8 mouse cellular contexts compared by ENCODE assay signal in genomic region chr17:46254106-46254505, GRCm38 (mm10). TPM values are rescaled to one million over a fixed set of nuclear protein-coding genes. Genes with fewer than 3 reads are reported as not detected.
DNase-seq lines count a peak whose midpoint lies in the region; ATAC-seq and TF ChIP-seq lines count a peak whose summit lies in the region.

No protein-coding gene starts in this region.

- TF ChIP-seq POLR2A in olfactory bulb, adult 2 months (IDR thresholded peaks at IDR 0.05; ENCODE audit: insufficient read depth, low read depth, low read length), result no peak

- peak overlapping the region; percentile 100 for H3K4me2 ChIP-seq in heart, embryonic 11.5 days
- H3K4me2 ChIP-seq in embryonic facial prominence, embryonic 14.5 days (ENCODE audit: low read depth, low read length), result peak overlapping the region; percentile 100

- H3K4me1 ChIP-seq in heart, embryonic 11.5 days (ENCODE audit: control insufficient read depth, insufficient read depth, low read length), result peaks cover 5% of the 10 kb centered on the region; the same call in 1 of the 2 replicates
- peaks cover 3% of the 10 kb centered on the region for H3K4me1 ChIP-seq in embryonic facial prominence, embryonic 14.5 days (ENCODE audit: control insufficient read depth, insufficient read depth, low read length)
- H3K4me1 ChIP-seq in limb, embryonic 10.5 days, result peaks cover 23% of the 10 kb centered on the region
- H3K4me1 ChIP-seq in olfactory bulb, adult 2 months (ENCODE audit: control insufficient read depth, insufficient read depth, low read length), result peaks cover 20% of the 10 kb centered on the region

- no peak for TF ChIP-seq CTCF in olfactory bulb, adult 2 months (IDR thresholded peaks at IDR 0.05; ENCODE audit: insufficient read depth, low read depth, low read length)

- peak overlapping the region; percentile 17 for H3K9ac ChIP-seq in heart, embryonic 11.5 days (ENCODE audit: low read depth, low read length)
- peak overlapping the region; percentile 67 for H3K9ac ChIP-seq in embryonic facial prominence, embryonic 14.5 days (ENCODE audit: low read depth, low read length)

- H3K27me3 ChIP-seq in heart, embryonic 11.5 days (ENCODE audit: control insufficient read depth, insufficient read depth, low read length), result peaks cover 22% of the 10 kb centered on the region
- peaks cover 16% of the 10 kb centered on the region for H3K27me3 ChIP-seq in embryonic facial prominence, embryonic 14.5 days (replicated peaks; ENCODE audit: control insufficient read depth, insufficient read depth, low read length)
- peaks cover 35% of the 10 kb centered on the region for H3K27me3 ChIP-seq in limb, embryonic 10.5 days (ENCODE audit: low read depth, poor library complexity, severe bottlenecking)

- H3K27ac ChIP-seq in heart, embryonic 11.5 days (ENCODE audit: low read depth, low read length), result no peak overlapping the region
- no peak overlapping the region for H3K27ac ChIP-seq in embryonic facial prominence, embryonic 14.5 days (replicated peaks; ENCODE audit: low read depth, low read length)
- H3K27ac ChIP-seq in limb, embryonic 10.5 days, result peak overlapping the region; percentile 47; the same call in 1 of the 2 replicates
- no peak overlapping the region for H3K27ac ChIP-seq in olfactory bulb, adult 2 months (ENCODE audit: insufficient read depth, low read depth, low read length)

- H3K4me3 ChIP-seq in heart, embryonic 11.5 days (ENCODE audit: low read depth, low read length), result peak overlapping the region; percentile 71
- peak overlapping the region; percentile 71 for H3K4me3 ChIP-seq in embryonic facial prominence, embryonic 14.5 days (ENCODE audit: low read depth, low read length)
- peak overlapping the region; percentile 74 for H3K4me3 ChIP-seq in limb, embryonic 10.5 days
- H3K4me3 ChIP-seq in olfactory bulb, adult 2 months (ENCODE audit: insufficient read depth, low read depth, low read length), result peak overlapping the region; percentile 70

- peaks cover 34% of the 10 kb centered on the region for H3K36me3 ChIP-seq in heart, embryonic 11.5 days (ENCODE audit: control insufficient read depth, insufficient read depth, low read length)
- H3K36me3 ChIP-seq in embryonic facial prominence, embryonic 14.5 days (ENCODE audit: control insufficient read depth, insufficient read depth, low read length), result peaks cover 65% of the 10 kb centered on the region
- H3K36me3 ChIP-seq in limb, embryonic 10.5 days, result peaks cover 65% of the 10 kb centered on the region

- no peaks in the 10 kb centered on the region for H3K9me3 ChIP-seq in heart, embryonic 11.5 days (replicated peaks; ENCODE audit: control insufficient read depth, low read length)
- H3K9me3 ChIP-seq in embryonic facial prominence, embryonic 14.5 days (ENCODE audit: control insufficient read depth, low read length), result no peaks in the 10 kb centered on the region
- no peaks in the 10 kb centered on the region for H3K9me3 ChIP-seq in limb, embryonic 10.5 days (replicated peaks)

- no peak for ATAC-seq in heart, embryonic 11.5 days (replicated peaks; ENCODE audit: insufficient number of reproducible peaks, low FRiP score, low TSS enrichment)
- ATAC-seq in embryonic facial prominence, embryonic 14.5 days (ENCODE audit: low read depth), result peak; percentile 27

- no peak for DNase-seq in heart, postnatal 25 days (ENCODE audit: low spot score)
- DNase-seq in right cerebral cortex, adult 18-20 months, result peak; percentile 45
- no peak for DNase-seq in right cerebral cortex, adult 2 months (ENCODE audit: low spot score in 2 of 2)
- DNase-seq in embryonic facial prominence, embryonic 14.5 days (ENCODE audit: low spot score), result no peak
- no peak for DNase-seq in limb, embryonic 10.5 days (ENCODE audit: low spot score)
- no peak for DNase-seq in frontal cortex, adult 2 months (ENCODE audit: extremely low spot score in 1 of 2, low spot score in 1 of 2)

- intact Hi-C loops in heart, postnatal 25 days (cut with DNase I), result no loop called here

- WGBS in heart, embryonic 11.5 days (ENCODE audit: insufficient replicate concordance), result under 1% methylated on average over 52 of the region's 54 CpGs
- under 1% methylated on average over 16 of the region's 54 CpGs for WGBS in embryonic facial prominence, embryonic 14.5 days
- WGBS in limb, embryonic 10.5 days, result under 1% methylated on average over 48 of the region's 54 CpGs
- WGBS in olfactory bulb, adult 2 months, result under 1% methylated on average over 47 of the region's 54 CpGs

RNA-seq across cellular contexts. Expression of gene Lrrc73, which starts 0.8 kb away (rescaled TPM):
- 0.70 and 0.79 TPM in 2 replicates for polyA plus RNA-seq in heart, embryonic 11.5 days (2014; fragmentation: Nextera tagmentation; extraction: Ambion mirVana)
- under 1 TPM; 0.20 to 0.26 TPM for total RNA-seq in heart, postnatal 25 days (2021)
- polyA plus RNA-seq in embryonic facial prominence, embryonic 14.5 days (2014; fragmentation: Nextera tagmentation; extraction: Ambion mirVana), result 2.2 TPM in 2 replicates
- 0.25 and 0.44 TPM in 2 replicates for polyA plus RNA-seq in limb, embryonic 10.5 days (2016; fragmentation: Nextera tagmentation; extraction: Ambion mirVana)
- not detected in 2 replicates for polyA plus RNA-seq in olfactory bulb, adult 2 months (2012; ENCODE audit: insufficient read depth, insufficient read length, low replicate concordance, missing spikeins)
- 62.5 and 63.5 TPM in 2 replicates for polyA plus RNA-seq in frontal cortex, adult 2 months (2012; rRNA removed)

RNA-seq across cellular contexts. Expression of gene Yipf3, which starts 6.2 kb away (rescaled TPM):
- 77.8 and 83.0 TPM in 2 replicates for polyA plus RNA-seq in heart, embryonic 11.5 days (2014; fragmentation: Nextera tagmentation; extraction: Ambion mirVana)
- 10 to 100 TPM; 81.8 to 82.6 TPM for total RNA-seq in heart, postnatal 25 days (2021)
- 135 and 137 TPM in 2 replicates for polyA plus RNA-seq in embryonic facial prominence, embryonic 14.5 days (2014; fragmentation: Nextera tagmentation; extraction: Ambion mirVana)
- 73.0 and 81.9 TPM in 2 replicates for polyA plus RNA-seq in limb, embryonic 10.5 days (2016; fragmentation: Nextera tagmentation; extraction: Ambion mirVana)
- polyA plus RNA-seq in olfactory bulb, adult 2 months (2012; ENCODE audit: insufficient read depth, insufficient read length, low replicate concordance, missing spikeins), result not detected in 2 replicates
- polyA plus RNA-seq in frontal cortex, adult 2 months (2012; rRNA removed), result 72.7 and 78.9 TPM in 2 replicates

RNA-seq across cellular contexts. Expression of gene Polr1c, which starts 6.3 kb away (rescaled TPM):
- 56.0 and 56.1 TPM in 2 replicates for polyA plus RNA-seq in heart, embryonic 11.5 days (2014; fragmentation: Nextera tagmentation; extraction: Ambion mirVana)
- 10 to 100 TPM; 20.9 to 26.1 TPM for total RNA-seq in heart, postnatal 25 days (2021)
- 78.1 and 80.2 TPM in 2 replicates for polyA plus RNA-seq in embryonic facial prominence, embryonic 14.5 days (2014; fragmentation: Nextera tagmentation; extraction: Ambion mirVana)
- polyA plus RNA-seq in limb, embryonic 10.5 days (2016; fragmentation: Nextera tagmentation; extraction: Ambion mirVana), result 132 and 144 TPM in 2 replicates
- polyA plus RNA-seq in olfactory bulb, adult 2 months (2012; ENCODE audit: insufficient read depth, insufficient read length, low replicate concordance, missing spikeins), result not detected in 2 replicates
- polyA plus RNA-seq in frontal cortex, adult 2 months (2012; rRNA removed), result 45.3 and 52.7 TPM in 2 replicates

RNA-seq across cellular contexts. Expression of gene Tjap1, which starts 28.7 kb away (rescaled TPM):
- polyA plus RNA-seq in heart, embryonic 11.5 days (2014; fragmentation: Nextera tagmentation; extraction: Ambion mirVana), result 36.8 and 37.0 TPM in 2 replicates
- 10 to 100 TPM; 37.1 to 40.5 TPM for total RNA-seq in heart, postnatal 25 days (2021)
- 54.5 and 57.3 TPM in 2 replicates for polyA plus RNA-seq in embryonic facial prominence, embryonic 14.5 days (2014; fragmentation: Nextera tagmentation; extraction: Ambion mirVana)
- 60.3 and 61.2 TPM in 2 replicates for polyA plus RNA-seq in limb, embryonic 10.5 days (2016; fragmentation: Nextera tagmentation; extraction: Ambion mirVana)
- not detected in 2 replicates for polyA plus RNA-seq in olfactory bulb, adult 2 months (2012; ENCODE audit: insufficient read depth, insufficient read length, low replicate concordance, missing spikeins)
- 44.4 and 51.5 TPM in 2 replicates for polyA plus RNA-seq in frontal cortex, adult 2 months (2012; rRNA removed)

RNA-seq across cellular contexts. Expression of gene Dlk2, which starts 43.1 kb away (rescaled TPM):
- 0.27 TPM in 1 of 2 replicates, not detected in the other for polyA plus RNA-seq in heart, embryonic 11.5 days (2014; fragmentation: Nextera tagmentation; extraction: Ambion mirVana)
- total RNA-seq in heart, postnatal 25 days (2021), result under 1 TPM; 0.39 to 0.49 TPM
- 7.5 and 7.6 TPM in 2 replicates for polyA plus RNA-seq in embryonic facial prominence, embryonic 14.5 days (2014; fragmentation: Nextera tagmentation; extraction: Ambion mirVana)
- polyA plus RNA-seq in limb, embryonic 10.5 days (2016; fragmentation: Nextera tagmentation; extraction: Ambion mirVana), result 0.65 and 1.3 TPM in 2 replicates
- not detected in 2 replicates for polyA plus RNA-seq in olfactory bulb, adult 2 months (2012; ENCODE audit: insufficient read depth, insufficient read length, low replicate concordance, missing spikeins)
- 81.5 and 96.0 TPM in 2 replicates for polyA plus RNA-seq in frontal cortex, adult 2 months (2012; rRNA removed)

Comparison
In these comparisons a context has a peak if more than half of its experiments do, and no peak if none do; other contexts are left out.
1. RNA of gene Lrrc73, which starts 0.8 kb away (polyA plus RNA-seq): 62.5 to 63.5 TPM in frontal cortex, adult 2 months; 2.2 TPM in embryonic facial prominence, embryonic 14.5 days, 0.70 to 0.79 TPM in heart, embryonic 11.5 days, 0.25 to 0.44 TPM in limb, embryonic 10.5 days and not detected in olfactory bulb, adult 2 months; every median in the first group is over 10 times any median in the second.
2. RNA of gene Polr1c, which starts 6.3 kb away (polyA plus RNA-seq): 132 to 144 TPM in limb, embryonic 10.5 days, 78.1 to 80.2 TPM in embryonic facial prominence, embryonic 14.5 days, 56.0 to 56.1 TPM in heart, embryonic 11.5 days and 45.3 to 52.7 TPM in frontal cortex, adult 2 months; not detected in olfactory bulb, adult 2 months; every median in the first group is over 10 times any median in the second.
3. Peak in every context shown above with its lines, with median percentiles within 50 percentile points of each other: H3K4me3 ChIP-seq.